Mouse (Mus musculus) liver, embryonic 14 days (tissue): ENCODE data around the gene Ctsa. TPM values are rescaled to one million over a fixed set of nuclear protein-coding genes. Genes with fewer than 3 reads are reported as not detected.

Source experiments
- polyA plus RNA-seq: library from polyadenylated mRNA; depleted of rRNA; stranded (reverse); fragments of >200 nt; gene quantifications from 2 replicates; pipeline ENCODE4 v1.2.3, GENCODE M21; 2012; rRNA removed

Ctsa gene
- polyA plus RNA-seq: 58.4 and 71.2 TPM in 2 replicates

GRCm38 (mm10) chr2:164832748-164833301 lies at the start of gene Ctsa:
Gene Ctsa (plus strand): TSS chr2:164832873.

GRCm38 (mm10) chr2:164785481-164786387 lies 46.9 kb upstream of the Ctsa start, which contains the start of gene Snx21:
Gene Snx21 (plus strand): TSS chr2:164785823.

GRCm38 (mm10) chr2:164804533-164805331 lies 27.9 kb upstream of the Ctsa start, which contains the start of the genes Acot8 and Zswim3:
Gene Acot8 (minus strand): TSS chr2:164804882.
Gene Zswim3 (plus strand): TSS chr2:164805098.

GRCm38 (mm10) chr2:164822636-164823165 lies 10.0 kb upstream of the Ctsa start, which contains the start of gene Zswim1:
Gene Zswim1 (plus strand): TSS chr2:164822686.

DNA sequence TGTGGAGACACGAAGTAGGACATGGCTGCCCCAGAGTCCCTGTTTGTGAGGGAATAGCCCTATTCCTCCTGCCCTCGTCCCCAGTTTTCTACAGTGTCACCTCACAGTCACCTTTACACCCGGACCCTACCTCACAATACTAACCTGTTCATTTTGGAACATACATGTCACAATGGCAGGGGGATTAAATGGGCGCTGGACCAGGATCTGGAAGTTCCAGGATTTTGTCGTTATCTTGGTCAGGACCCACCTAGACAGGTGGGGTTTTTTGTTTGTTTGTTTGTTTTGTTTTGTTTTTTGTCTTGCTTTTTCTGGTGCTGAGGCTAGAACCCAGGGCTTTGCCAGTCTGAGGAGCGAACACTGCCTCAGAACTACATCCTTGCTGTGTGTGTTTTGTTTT lies 4.2 kb upstream of the Ctsa start, which contains the start of gene Spata25:
Spata25 (minus strand) TSS at position 101 of the 400 bp plus-strand sequence.

DNA sequence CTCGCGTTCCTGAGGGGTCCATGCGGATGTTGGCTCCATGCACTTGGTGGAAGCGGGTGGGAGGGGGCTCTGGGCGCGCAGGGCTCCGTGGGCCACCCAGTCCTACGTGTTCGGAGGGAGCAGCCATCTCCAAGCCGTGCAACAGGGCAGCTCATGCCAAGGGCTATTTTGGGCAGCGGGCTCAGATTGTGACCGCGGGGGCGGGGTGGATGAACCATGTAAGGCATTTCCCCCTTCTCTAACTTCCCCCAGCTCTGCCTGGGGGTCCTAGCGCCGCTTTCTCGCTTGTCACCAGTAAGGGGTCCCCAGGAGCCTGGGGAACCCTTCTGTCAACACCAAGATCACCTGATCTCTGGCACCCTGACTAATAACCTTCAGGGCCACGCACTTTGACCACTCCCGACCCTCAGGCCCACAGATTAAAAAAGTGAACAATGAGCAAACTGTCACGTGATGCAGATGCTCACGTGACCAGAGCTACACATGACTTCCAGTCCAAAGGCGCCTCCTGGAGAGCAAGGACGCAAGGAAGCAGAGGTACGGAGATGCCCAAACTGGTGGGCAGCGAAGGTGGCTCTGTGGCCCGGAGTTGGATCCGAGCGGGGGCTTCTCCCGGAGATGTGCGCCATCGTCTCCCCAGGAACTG lies 764 bp downstream of the Ctsa start, which contains the start of gene Neurl2:
Neurl2 (minus strand) TSS at position 143 of the 646 bp plus-strand sequence.

DNA sequence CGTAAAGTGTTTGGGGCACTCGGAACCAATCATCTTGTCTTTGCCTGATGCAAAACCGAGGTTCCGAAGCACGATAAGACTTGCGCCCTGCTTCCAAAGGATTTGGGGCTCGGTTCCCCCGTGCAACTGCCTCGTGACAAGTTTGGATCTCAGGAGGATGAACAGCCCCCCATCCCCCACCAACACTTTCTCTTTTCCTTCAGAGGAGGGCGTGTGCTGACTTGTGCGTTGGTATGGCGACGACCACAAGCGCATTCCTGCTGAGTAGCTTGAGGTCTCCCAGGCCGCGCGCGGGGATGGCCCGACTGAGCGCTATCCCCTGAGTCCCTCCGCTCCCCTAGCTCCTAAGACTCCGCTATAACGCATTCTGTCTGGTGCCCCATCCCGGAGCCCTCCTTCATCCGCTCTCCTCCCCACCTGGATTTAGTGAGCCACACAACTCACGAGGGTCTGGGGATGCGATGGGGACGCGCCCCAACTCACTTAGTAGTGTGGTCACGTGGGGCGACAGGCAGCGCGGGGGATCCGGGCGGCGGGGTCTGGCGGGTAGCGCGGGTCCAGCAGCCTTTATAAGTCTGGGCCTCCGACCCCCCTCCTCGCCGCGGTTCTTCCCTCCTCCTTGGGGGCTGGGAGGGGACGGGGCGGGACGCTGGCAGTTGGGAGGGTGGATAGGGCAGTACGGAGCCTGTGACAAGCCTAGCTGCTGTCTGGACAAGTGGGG lies 24.6 kb downstream of the Ctsa start, which contains the start of gene Pltp:
Pltp (minus strand) TSS at position 611 of the 721 bp plus-strand sequence.

GRCm38 (mm10) chr2:164879228-164879567 lies 46.5 kb downstream of the Ctsa start, which contains the start of gene Pcif1:
Gene Pcif1 (plus strand): TSS chr2:164879304.

Other genes starting within 250 kb of the Ctsa start
- gene Wfdc6a, start 247.4 kb upstream of the Ctsa start, polyA plus RNA-seq: 0.07 TPM in 1 of 2 replicates, not detected in the other
- not detected in 2 replicates for gene Eppin, start 239.3 kb upstream of the Ctsa start, polyA plus RNA-seq
- not detected in 2 replicates for gene Wfdc6b, start 219.4 kb upstream of the Ctsa start, polyA plus RNA-seq
- gene Wfdc8, start 219.2 kb upstream of the Ctsa start, polyA plus RNA-seq: not detected in 2 replicates
- gene Wfdc16, start 194.1 kb upstream of the Ctsa start, polyA plus RNA-seq: not detected in 2 replicates
- gene Wfdc10, start 176.8 kb upstream of the Ctsa start, polyA plus RNA-seq: not detected in 2 replicates
- not detected in 2 replicates for gene Wfdc9, start 176.3 kb upstream of the Ctsa start, polyA plus RNA-seq
- not detected in 2 replicates for gene Wfdc11, start 158.8 kb upstream of the Ctsa start, polyA plus RNA-seq
- not detected in 2 replicates for gene Wfdc13, start 147.8 kb upstream of the Ctsa start, polyA plus RNA-seq
- not detected in 2 replicates for gene Spint4, start 134.4 kb upstream of the Ctsa start, polyA plus RNA-seq
- not detected in 2 replicates for gene Spint5, start 117.6 kb upstream of the Ctsa start, polyA plus RNA-seq
- gene Wfdc3, start 86.9 kb upstream of the Ctsa start, polyA plus RNA-seq: 1.6 and 1.7 TPM in 2 replicates
- 26.6 and 27.2 TPM in 2 replicates for gene Dnttip1, start 86.9 kb upstream of the Ctsa start, polyA plus RNA-seq
- gene Ube2c, start 63.0 kb upstream of the Ctsa start, polyA plus RNA-seq: 386 and 491 TPM in 2 replicates
- gene Tnnc2, start 52.9 kb upstream of the Ctsa start, polyA plus RNA-seq: 0.45 and 15.8 TPM in 2 replicates
- gene Snx21, start 47.0 kb upstream of the Ctsa start, polyA plus RNA-seq: 2.3 and 2.4 TPM in 2 replicates
- gene Acot8, start 28.0 kb upstream of the Ctsa start, polyA plus RNA-seq: 19.0 and 20.4 TPM in 2 replicates
- gene Zswim3, start 27.8 kb upstream of the Ctsa start, polyA plus RNA-seq: 2.2 and 2.4 TPM in 2 replicates
- 1.8 and 2.2 TPM in 2 replicates for gene Zswim1, start 10.2 kb upstream of the Ctsa start, polyA plus RNA-seq
- 0.05 TPM in 1 of 2 replicates, not detected in the other for gene Spata25, start 4.3 kb upstream of the Ctsa start, polyA plus RNA-seq
- gene Neurl2, start 583 bp downstream of the Ctsa start, polyA plus RNA-seq: 0.88 and 0.89 TPM in 2 replicates
- gene Pltp, start 24.8 kb downstream of the Ctsa start, polyA plus RNA-seq: 6.8 and 8.1 TPM in 2 replicates
- 17.5 and 19.0 TPM in 2 replicates for gene Pcif1, start 46.4 kb downstream of the Ctsa start, polyA plus RNA-seq
- gene Zfp335, start 78.9 kb downstream of the Ctsa start, polyA plus RNA-seq: 7.7 and 8.5 TPM in 2 replicates
- gene Mmp9, start 107.9 kb downstream of the Ctsa start, polyA plus RNA-seq: 0.85 and 0.92 TPM in 2 replicates
- gene Slc12a5, start 127.9 kb downstream of the Ctsa start, polyA plus RNA-seq: 0.36 and 0.44 TPM in 2 replicates
- 12.6 and 13.9 TPM in 2 replicates for gene Ncoa5, start 202.0 kb downstream of the Ctsa start, polyA plus RNA-seq
- 3.1 and 3.2 TPM in 2 replicates for gene Cd40, start 222.8 kb downstream of the Ctsa start, polyA plus RNA-seq